Mouse (Mus musculus): Measurements from ENCODE around the gene Errfi1. TPM values are rescaled to one million over a fixed set of nuclear protein-coding genes. Genes with fewer than 3 reads are reported as not detected.
A peak's percentile ranks its signal among the peaks of the same experiment; 100 is the strongest.

Errfi1 gene
- total RNA-seq (2014; rRNA removed): 22.3 and 34.9 TPM in 2 replicates
- polyA plus RNA-seq (2015; fragmentation: Nextera tagmentation; extraction: Ambion mirVana): 16.5 and 17.2 TPM in 2 replicates

DNA sequence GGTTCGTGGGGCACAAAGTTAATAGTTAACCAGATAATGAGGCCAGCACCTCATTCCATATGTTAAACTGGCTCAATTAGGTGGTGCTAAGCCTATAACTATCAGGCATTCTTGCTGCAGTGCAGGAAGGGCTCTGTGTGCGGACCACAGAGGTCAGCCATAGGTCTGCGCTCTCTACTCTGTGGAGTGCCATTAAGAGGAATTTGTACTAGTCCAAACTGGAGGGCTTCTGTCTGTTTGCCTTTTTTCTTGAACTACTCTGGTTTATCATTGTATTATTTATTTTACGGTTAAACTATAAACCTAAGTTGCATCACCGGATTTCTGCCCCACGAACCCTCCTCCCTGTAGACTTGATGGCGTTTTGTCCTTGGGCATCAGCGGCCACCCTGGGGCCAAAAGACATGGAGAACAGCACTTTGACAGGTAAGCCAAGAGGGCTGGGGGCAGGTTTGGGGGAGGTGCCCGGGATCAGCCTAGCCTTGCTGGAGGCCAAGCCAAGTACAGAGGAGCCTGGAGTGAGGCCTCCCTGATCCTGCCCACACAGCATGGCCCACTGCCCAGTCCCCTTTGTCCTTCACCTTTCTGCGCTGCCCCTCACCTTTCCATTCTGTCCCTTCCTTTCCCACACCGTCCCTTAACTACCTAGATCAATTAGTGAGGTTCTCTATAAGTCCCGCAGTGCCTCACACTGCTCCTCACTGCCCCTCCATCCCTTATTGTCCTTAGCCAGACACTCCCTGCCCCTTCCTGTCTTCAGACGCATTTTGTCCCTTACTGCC is at the start of gene Errfi1:
Gene Errfi1, plus strand, starts transcription at position 240 of the 782 bp plus-strand sequence.
- H3K27ac ChIP-seq (ENCODE audit: low read depth, low read length): no peak within 1 kb of the TSS
- H3K4me1 ChIP-seq (ENCODE audit: insufficient read depth): peaks cover 7% of the 10 kb centered on the region; the same call in 1 of the 2 replicates
- peak within 1 kb of the TSS; percentile 41; the same call in 1 of the 2 replicates for H3K9ac ChIP-seq
- H3K27me3 ChIP-seq (ENCODE audit: insufficient read depth, low read length): no peaks in the 10 kb centered on the region
- no peaks in the 10 kb centered on the region for H3K9me3 ChIP-seq (ENCODE audit: low read length)
- 59% methylated on average over 13 of the region's 13 CpGs for WGBS
- H3K4me2 ChIP-seq (ENCODE audit: low read depth): peak within 1 kb of the TSS; percentile 64
- peak within 1 kb of the TSS; percentile 72 for H3K4me3 ChIP-seq (ENCODE audit: low read depth, low read length)
- no peak for TF ChIP-seq CTCF (IDR thresholded peaks at IDR 0.05; ENCODE audit: low read depth)
- DNase-seq (no peak), ATAC-seq (no peak)
- H3K36me3 ChIP-seq (ENCODE audit: insufficient read depth): no peaks in the 10 kb centered on the region

DNA sequence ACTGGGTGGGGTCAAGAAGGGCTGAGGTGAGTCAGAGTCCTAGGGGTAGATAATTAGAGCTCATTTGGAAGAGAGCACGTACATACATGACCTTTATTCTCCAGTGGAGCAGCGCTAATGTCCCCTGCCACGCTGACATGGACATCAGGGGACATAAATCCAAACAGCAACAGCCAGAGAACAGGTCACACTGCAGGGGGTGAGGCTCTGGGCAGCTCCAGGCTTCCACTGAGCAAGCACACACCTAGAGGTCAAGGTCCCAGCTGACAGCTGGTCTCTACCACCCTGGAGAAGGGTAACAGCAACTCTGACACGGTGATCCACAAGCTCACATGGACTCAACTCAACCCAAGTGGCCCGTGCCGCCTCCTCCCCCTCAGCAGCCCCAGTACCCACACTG is 49.5 kb upstream of the Errfi1 start:
- Histone ChIP-seq H3K36me3 (ENCODE audit: insufficient read depth) (no peaks in the 10 kb centered on the region), H3K9me3 (ENCODE audit: low read length) (no peaks in the 10 kb centered on the region), H3K4me1 (ENCODE audit: insufficient read depth) (no peaks in the 10 kb centered on the region), H3K27me3 (ENCODE audit: insufficient read depth, low read length) (no peaks in the 10 kb centered on the region), H3K27ac (ENCODE audit: low read depth, low read length) (no peak overlapping the region), H3K4me2 (ENCODE audit: low read depth) (no peak overlapping the region), H3K9ac (no peak overlapping the region), H3K4me3 (ENCODE audit: low read depth, low read length) (no peak overlapping the region)
- no peak for DNase-seq
- no peak for ATAC-seq
- no peak for TF ChIP-seq CTCF (IDR thresholded peaks at IDR 0.05; ENCODE audit: low read depth)
- 73% methylated on average over 6 of the region's 6 CpGs for WGBS

DNA sequence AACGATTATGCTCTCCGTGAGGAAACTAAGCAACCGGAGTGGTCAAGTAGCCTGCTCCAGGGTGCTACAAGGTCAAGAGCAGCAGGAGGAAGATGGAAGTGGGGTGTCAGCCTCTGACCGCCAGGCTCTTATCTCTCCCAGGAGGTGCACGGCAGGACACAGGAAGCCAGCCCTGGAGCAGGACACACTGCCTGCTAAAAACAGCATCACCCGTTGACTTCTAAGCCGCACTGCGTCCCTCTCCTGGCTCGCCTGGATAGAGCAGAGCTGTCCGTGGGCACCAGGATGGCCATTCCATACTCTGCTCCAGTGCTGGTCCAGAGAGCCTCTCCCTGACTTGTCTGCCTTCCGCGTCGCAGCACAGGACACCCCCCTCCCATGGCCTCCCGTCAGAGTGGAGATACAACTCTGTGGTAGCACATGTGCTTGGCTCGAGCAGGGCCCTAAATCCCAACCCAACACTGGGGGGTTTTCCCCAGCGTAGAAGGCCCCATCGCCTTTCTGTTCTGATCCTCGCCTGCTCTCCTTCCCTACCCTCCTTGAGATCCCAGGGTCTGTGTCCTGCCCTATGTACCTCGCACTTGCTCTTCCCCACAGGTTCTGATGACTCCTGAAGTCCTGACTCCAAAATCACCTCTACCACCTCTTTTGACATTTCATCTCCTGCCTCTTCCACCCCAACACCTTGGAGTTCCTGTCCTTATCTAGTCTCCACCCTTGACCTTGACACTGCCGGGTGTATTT is 45.8 kb upstream of the Errfi1 start:
- H3K9me3 ChIP-seq (ENCODE audit: low read length): no peaks in the 10 kb centered on the region
- H3K36me3 ChIP-seq (ENCODE audit: insufficient read depth): no peaks in the 10 kb centered on the region
- ATAC-seq (no peak), DNase-seq (no peak)
- no peak for TF ChIP-seq CTCF (IDR thresholded peaks at IDR 0.05; ENCODE audit: low read depth)
- no peaks in the 10 kb centered on the region for H3K4me1 ChIP-seq (ENCODE audit: insufficient read depth)
- H3K27me3 ChIP-seq (ENCODE audit: insufficient read depth, low read length): no peaks in the 10 kb centered on the region
- no peak overlapping the region for H3K4me2 ChIP-seq (ENCODE audit: low read depth)
- H3K9ac ChIP-seq: no peak overlapping the region
- H3K27ac ChIP-seq (ENCODE audit: low read depth, low read length): no peak overlapping the region
- H3K4me3 ChIP-seq (ENCODE audit: low read depth, low read length): no peak overlapping the region
- WGBS: 84% methylated on average over 20 of the region's 20 CpGs

DNA sequence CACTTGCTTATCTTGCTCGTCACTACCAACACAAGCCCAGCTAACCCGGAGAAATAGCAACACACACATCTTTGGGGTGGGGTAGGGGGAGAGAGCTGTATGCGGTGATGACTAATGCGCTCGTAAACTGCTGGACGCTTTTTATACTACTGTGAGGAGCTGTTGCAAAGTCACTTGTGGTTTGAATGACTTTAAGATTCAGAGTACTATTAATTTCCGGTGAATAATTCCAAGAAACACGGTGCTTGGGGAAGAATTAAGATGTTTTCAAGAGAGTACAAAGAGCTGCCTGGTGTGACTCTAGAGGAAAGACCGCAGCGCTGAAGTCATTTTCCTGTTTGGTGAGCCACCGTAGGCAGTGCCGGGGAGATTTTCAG is 45.3 kb upstream of the Errfi1 start:
- H3K36me3 ChIP-seq (ENCODE audit: insufficient read depth): no peaks in the 10 kb centered on the region
- H3K27me3 ChIP-seq (ENCODE audit: insufficient read depth, low read length): no peaks in the 10 kb centered on the region
- no peak overlapping the region for H3K27ac ChIP-seq (ENCODE audit: low read depth, low read length)
- no peaks in the 10 kb centered on the region for H3K4me1 ChIP-seq (ENCODE audit: insufficient read depth)
- H3K9me3 ChIP-seq (ENCODE audit: low read length): no peaks in the 10 kb centered on the region
- no peak for DNase-seq
- H3K9ac ChIP-seq: no peak overlapping the region
- no peak overlapping the region for H3K4me2 ChIP-seq (ENCODE audit: low read depth)
- no peak for TF ChIP-seq CTCF (IDR thresholded peaks at IDR 0.05; ENCODE audit: low read depth)
- H3K4me3 ChIP-seq (ENCODE audit: low read depth, low read length): no peak overlapping the region
- WGBS: 82% methylated on average over 12 of the region's 12 CpGs
- no peak for ATAC-seq

DNA sequence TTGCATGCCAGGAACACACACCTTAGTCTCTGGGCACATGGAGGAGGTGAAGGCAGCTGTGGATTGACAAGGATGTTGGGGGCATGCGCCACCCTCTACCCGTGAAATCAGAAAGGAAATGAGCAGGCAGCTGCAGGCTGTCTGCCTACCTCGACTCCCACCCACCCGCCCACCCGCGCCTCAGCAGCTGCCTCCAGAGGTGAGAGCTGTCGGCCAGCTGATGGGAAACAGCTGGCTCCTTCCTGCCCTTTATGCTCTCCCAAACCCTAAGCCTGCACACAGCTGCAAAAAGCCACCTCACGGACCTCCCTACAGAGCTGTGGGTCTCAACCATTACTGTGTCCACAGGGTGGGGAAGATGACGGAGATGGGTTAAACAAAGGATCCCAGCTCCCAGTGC is 44.4 kb upstream of the Errfi1 start:
- ATAC-seq (no peak), DNase-seq (no peak)
- Histone ChIP-seq H3K4me2 (ENCODE audit: low read depth) (no peak overlapping the region), H3K36me3 (ENCODE audit: insufficient read depth) (no peaks in the 10 kb centered on the region), H3K9ac (no peak overlapping the region), H3K4me1 (ENCODE audit: insufficient read depth) (no peaks in the 10 kb centered on the region), H3K27ac (ENCODE audit: low read depth, low read length) (no peak overlapping the region), H3K4me3 (ENCODE audit: low read depth, low read length) (no peak overlapping the region), H3K9me3 (ENCODE audit: low read length) (no peaks in the 10 kb centered on the region), H3K27me3 (ENCODE audit: insufficient read depth, low read length) (no peaks in the 10 kb centered on the region)
- WGBS: 65% methylated on average over 9 of the region's 9 CpGs
- no peak for TF ChIP-seq CTCF (IDR thresholded peaks at IDR 0.05; ENCODE audit: low read depth)

GRCm38 (mm10) chr4:150815144-150815543 is 38.6 kb upstream of the Errfi1 start:
- TF ChIP-seq CTCF (IDR thresholded peaks at IDR 0.05; ENCODE audit: low read depth): no peak
- Histone ChIP-seq H3K4me3 (ENCODE audit: low read depth, low read length) (no peak overlapping the region), H3K27me3 (ENCODE audit: insufficient read depth, low read length) (no peaks in the 10 kb centered on the region), H3K9ac (no peak overlapping the region), H3K4me2 (ENCODE audit: low read depth) (no peak overlapping the region), H3K9me3 (ENCODE audit: low read length) (no peaks in the 10 kb centered on the region), H3K4me1 (ENCODE audit: insufficient read depth) (no peaks in the 10 kb centered on the region), H3K36me3 (ENCODE audit: insufficient read depth) (no peaks in the 10 kb centered on the region), H3K27ac (ENCODE audit: low read depth, low read length) (no peak overlapping the region)
- ATAC-seq: no peak
- no peak for DNase-seq
- 95% methylated on average over 4 of the region's 4 CpGs for WGBS

DNA sequence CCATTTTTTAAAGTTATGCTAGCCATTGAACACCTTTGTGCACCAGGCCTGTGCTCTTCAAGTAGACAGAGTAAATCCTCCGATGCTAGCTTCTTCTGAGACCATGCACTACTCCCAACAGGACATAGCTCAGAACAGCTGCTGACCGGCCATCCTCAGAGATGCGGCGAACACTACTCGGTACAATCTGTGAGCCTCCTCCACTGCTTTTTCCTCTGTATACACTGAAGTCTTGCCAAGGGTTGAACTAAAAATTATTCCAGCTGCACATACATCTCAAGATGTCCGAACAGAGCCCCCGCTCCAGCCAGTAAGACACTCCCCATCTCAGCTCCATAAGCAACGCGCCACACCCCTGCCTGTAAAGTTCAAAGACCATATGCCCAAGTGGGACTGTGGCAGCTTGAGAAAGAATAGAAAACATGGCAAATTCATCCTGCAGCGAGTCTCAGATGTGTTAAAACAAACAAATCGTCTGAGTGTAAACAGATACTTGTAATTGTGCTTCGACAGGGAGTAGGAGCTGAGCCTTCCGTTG is 37.2 kb upstream of the Errfi1 start:
- ATAC-seq (no peak), DNase-seq (no peak)
- Histone ChIP-seq H3K9ac (no peak overlapping the region), H3K27ac (ENCODE audit: low read depth, low read length) (no peak overlapping the region), H3K9me3 (ENCODE audit: low read length) (no peaks in the 10 kb centered on the region), H3K4me3 (ENCODE audit: low read depth, low read length) (no peak overlapping the region), H3K4me1 (ENCODE audit: insufficient read depth) (no peaks in the 10 kb centered on the region), H3K27me3 (ENCODE audit: insufficient read depth, low read length) (no peaks in the 10 kb centered on the region), H3K4me2 (ENCODE audit: low read depth) (no peak overlapping the region), H3K36me3 (ENCODE audit: insufficient read depth) (no peaks in the 10 kb centered on the region)
- 80% methylated on average over 13 of the region's 13 CpGs for WGBS
- no peak for TF ChIP-seq CTCF (IDR thresholded peaks at IDR 0.05; ENCODE audit: low read depth)
